Mouse (Mus musculus) B cell, adult 62 days (primary cell): ENCODE results near the gene Ash1l. TPM values are rescaled to one million over a fixed set of nuclear protein-coding genes. Genes with fewer than 3 reads are reported as not detected.

Experiments used
- total RNA-seq: library from RNA; stranded (reverse); gene quantifications from 4 replicates; pipeline ENCODE4 v1.2.4, GENCODE M21; 2023

Ash1l gene
- total RNA-seq, result 93.7 to 103 TPM (median 97.8 TPM) in 4 replicates

GRCm38 (mm10) chr3:88950576-88951326 lies at the start of gene Ash1l, which contains the start of gene Dap3:
Gene Ash1l (plus strand): TSS chr3:88950622.
Gene Dap3 (minus strand): TSS chr3:88951181.

GRCm38 (mm10) chr3:88913511-88914383 lies 36.7 kb upstream of the Ash1l start, which contains the start of gene Msto1:
Gene Msto1 (minus strand): TSS chr3:88913999.

DNA sequence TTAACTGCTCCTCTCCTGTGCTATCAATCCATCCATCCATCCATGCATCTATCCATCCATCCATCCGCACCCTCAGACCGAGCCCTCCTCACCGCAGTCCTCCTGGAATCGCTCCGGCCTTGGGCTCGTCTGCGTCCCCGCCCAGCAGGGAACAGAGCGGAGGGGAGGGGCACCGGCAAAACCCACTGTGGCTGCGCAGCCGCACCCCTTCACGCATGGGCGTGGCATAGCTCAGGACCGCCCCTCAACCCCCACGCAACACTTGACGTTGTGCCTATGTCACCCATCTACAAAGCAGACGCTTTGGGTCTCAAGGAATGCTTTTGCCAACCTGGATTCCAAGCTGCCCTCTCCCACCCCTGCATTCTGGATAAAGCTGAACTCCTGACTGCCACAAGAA lies 142.8 kb downstream of the Ash1l start, which contains the start of gene Rusc1:
Gene Rusc1, minus strand, starts transcription at position 137 of the 400 bp plus-strand sequence.

DNA sequence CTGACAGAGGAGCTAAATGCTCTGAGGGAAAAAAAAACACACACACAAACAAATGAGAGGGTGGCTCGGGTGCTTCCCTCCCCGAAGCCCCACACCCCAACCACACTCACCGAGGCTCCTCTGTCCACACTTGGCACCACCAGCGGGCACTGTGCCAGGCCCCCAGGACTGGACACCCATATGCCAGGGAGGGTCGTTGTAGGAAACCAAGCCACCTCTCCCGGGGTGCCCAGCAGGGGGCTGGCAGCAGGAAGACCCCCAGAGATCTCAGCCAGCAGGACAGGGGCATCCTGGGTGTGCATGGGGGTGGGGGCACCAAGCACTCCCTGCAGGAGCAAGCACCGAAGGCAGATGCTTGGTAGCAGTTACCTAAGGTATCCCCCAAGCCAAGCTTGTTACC lies 150.4 kb downstream of the Ash1l start, which contains the start of gene Gm43738:
Gene Gm43738, minus strand, starts transcription at position 289 of the 400 bp plus-strand sequence.

DNA sequence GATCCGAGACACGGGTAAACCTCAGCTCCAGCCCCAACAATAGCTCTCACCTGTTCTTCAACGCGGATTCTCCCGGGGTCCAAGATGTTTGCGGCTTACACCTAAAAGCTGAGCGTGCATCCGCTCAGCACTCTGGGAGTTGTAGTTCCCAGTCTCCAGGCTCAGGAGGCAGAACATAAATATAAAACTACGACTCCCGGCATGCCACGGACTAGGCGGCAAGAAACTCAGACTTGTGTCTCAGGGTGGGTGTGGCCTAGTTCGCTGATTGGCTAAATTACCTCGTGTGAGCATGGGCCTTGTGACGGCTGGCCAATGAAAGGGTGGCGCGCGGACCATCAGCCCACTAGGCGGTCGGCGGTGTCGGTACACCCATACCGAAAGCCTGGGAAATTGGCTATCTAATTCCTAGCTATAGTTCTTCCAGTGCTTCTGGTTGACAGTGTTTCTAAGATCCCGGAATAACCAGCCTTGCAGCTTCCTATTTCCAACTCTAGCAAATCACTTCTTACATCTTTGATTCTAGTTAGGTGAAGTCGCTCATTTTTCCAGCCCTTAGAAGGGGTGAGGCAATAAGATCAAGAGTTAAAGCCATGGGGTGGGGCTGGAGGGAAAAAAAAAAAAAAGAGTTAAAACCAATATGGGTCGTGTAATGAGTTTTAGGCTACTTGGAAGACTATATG lies 151.5 kb downstream of the Ash1l start, which contains the start of gene Fdps:
Gene Fdps, minus strand, starts transcription at position 148 of the 683 bp plus-strand sequence.

Other genes with a start within 250 kb of the Ash1l start
- 28.0 to 31.3 TPM (median 29.3 TPM) in 4 replicates for gene Rit1, start 233.8 kb upstream of the Ash1l start, total RNA-seq
- 2.9 to 4.0 TPM (median 3.5 TPM) in 4 replicates for gene Syt11, start 175.5 kb upstream of the Ash1l start, total RNA-seq
- gene Gon4l, start 115.4 kb upstream of the Ash1l start, total RNA-seq, result 70.1 to 80.2 TPM (median 74.2 TPM) in 4 replicates
- gene Msto1, start 36.6 kb upstream of the Ash1l start, total RNA-seq, result 14.8 to 15.3 TPM (median 15.0 TPM) in 4 replicates
- gene Dap3, start 559 bp downstream of the Ash1l start, total RNA-seq, result 78.6 to 91.7 TPM (median 88.6 TPM) in 4 replicates
- 53.5 to 67.5 TPM (median 58.6 TPM) in 4 replicates for gene Rusc1, start 142.7 kb downstream of the Ash1l start, total RNA-seq
- not detected in 4 replicates for gene Gm43738, start 150.5 kb downstream of the Ash1l start, total RNA-seq
- gene Fdps, start 151.3 kb downstream of the Ash1l start, total RNA-seq, result 17.6 to 21.4 TPM (median 20.3 TPM) in 4 replicates
- not detected in 4 replicates for gene Pklr, start 185.5 kb downstream of the Ash1l start, total RNA-seq
- 2.2 to 5.3 TPM (median 5.1 TPM) in 4 replicates for gene Hcn3, start 209.6 kb downstream of the Ash1l start, total RNA-seq
- 144 to 159 TPM (median 155 TPM) in 4 replicates for gene Clk2, start 214.2 kb downstream of the Ash1l start, total RNA-seq
- gene Scamp3, start 226.9 kb downstream of the Ash1l start, total RNA-seq, result 109 to 121 TPM (median 115 TPM) in 4 replicates
- 12.9 to 24.4 TPM (median 20.3 TPM) in 4 replicates for gene Fam189b, start 232.5 kb downstream of the Ash1l start, total RNA-seq